Mouse (Mus musculus) limb, embryonic 13.5 days (tissue): ENCODE data around the gene Gja4. TPM values are rescaled to one million over a fixed set of nuclear protein-coding genes. Genes with fewer than 3 reads are reported as not detected.

Experiments used
- ATAC-seq: fragments of 200-750 bp; cut with Nextera tagmentation; 2 replicates; pipeline ENCODE4 v1.8.0; 2017; ENCODE audit warnings: low read depth, moderate number of reproducible peaks, moderate TSS enrichment; ENCODE audit not compliant: low FRiP score
- H3K27ac ChIP-seq: fragments of 300-500 bp; sonication (generic); 2 replicates; pipeline ENCODE4 v1.5.1; 2015; ENCODE audit warnings: inconsistent platforms, mild to moderate bottlenecking, moderate library complexity
- H3K27me3 ChIP-seq: fragments of 300-500 bp; sonication (generic); 2 replicates; pipeline ENCODE4 v1.6.1; 2015; ENCODE audit warnings: mild to moderate bottlenecking, inconsistent platforms
- H3K36me3 ChIP-seq: fragments of 300-500 bp; sonication (generic); 2 replicates; pipeline ENCODE4 v1.6.1; 2015; ENCODE audit warnings: inconsistent platforms, mild to moderate bottlenecking, moderate library complexity
- H3K4me1 ChIP-seq: fragments of 300-500 bp; sonication (generic); 2 replicates; pipeline ENCODE4 v1.6.1; 2015; ENCODE audit warnings: inconsistent platforms
- H3K4me2 ChIP-seq: fragments of 300-500 bp; sonication (generic); replicated peaks from 2 replicates; pipeline ENCODE4 v1.6.1; 2015; ENCODE audit warnings: inconsistent platforms, mild to moderate bottlenecking, moderate library complexity
- H3K4me3 ChIP-seq: fragments of 300-500 bp; sonication (generic); 2 replicates; pipeline ENCODE4 v1.5.1; 2015; ENCODE audit warnings: moderate library complexity, mild to moderate bottlenecking, inconsistent platforms
- H3K9ac ChIP-seq: fragments of 300-500 bp; sonication (generic); 2 replicates; pipeline ENCODE4 v1.6.1; 2015; ENCODE audit warnings: mild to moderate bottlenecking, inconsistent platforms
- H3K9me3 ChIP-seq: fragments of 300-500 bp; sonication (generic); 2 replicates; pipeline ENCODE4 v1.6.1; 2016; ENCODE audit warnings: inconsistent platforms
- WGBS: fragments of 180-500 bp; shearing (Covaris S2); methylation state at CpG from one replicate; pipeline ENCODE4 v1.1.7; 2015; 5-methylcytosine and 5-hydroxymethylcytosine counted together
- polyA plus RNA-seq: library from polyadenylated mRNA; unstranded; fragments of >200 nt; fragmentation: Nextera tagmentation; extraction: Ambion mirVana; gene quantifications from 2 replicates; pipeline ENCODE4 v1.2.1, GENCODE M21; 2015

The Gja4 gene
- polyA plus RNA-seq, 1 experiment from 2014 or later: 14.5 TPM

DNA sequence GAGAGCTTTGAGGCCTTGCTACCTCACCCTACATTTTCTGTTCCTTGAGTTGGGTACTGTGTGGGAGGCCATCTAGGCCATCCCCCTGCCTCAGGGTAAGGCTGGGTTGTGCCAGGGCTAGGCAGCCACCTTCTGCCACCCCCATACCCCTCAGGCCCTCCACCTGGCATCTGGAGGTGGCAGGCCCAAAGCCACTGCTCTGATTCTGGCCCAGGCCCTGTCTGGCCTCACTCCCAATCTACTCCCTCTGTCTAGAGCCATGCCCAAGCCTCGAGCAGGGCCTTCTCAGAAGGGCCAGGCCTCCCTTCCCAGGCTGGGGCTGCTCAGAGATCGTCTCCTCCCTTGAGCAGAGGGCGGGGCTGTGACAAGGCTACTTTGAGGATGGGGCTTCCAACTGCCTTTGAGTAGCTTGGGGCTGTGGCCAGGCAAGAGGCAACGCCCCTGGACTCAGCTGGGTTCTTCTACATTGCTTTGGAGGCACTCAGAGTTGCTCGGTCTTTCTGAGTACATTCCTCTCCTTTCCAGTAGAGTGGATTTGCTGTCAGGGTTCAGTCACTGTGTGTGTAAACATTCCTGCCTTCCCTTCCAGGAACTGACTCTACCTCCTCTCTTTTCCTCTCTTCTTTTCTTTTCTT, 21.1 kb upstream of the Gja4 start:
- WGBS: 20% methylated on average over 5 of the region's 5 CpGs
- Histone ChIP-seq H3K27me3 (peaks cover 43% of the 10 kb centered on the region), H3K4me3 (no peak overlapping the region), H3K36me3 (no peaks in the 10 kb centered on the region), H3K4me2 (no peak overlapping the region), H3K27ac (no peak overlapping the region), H3K4me1 (peaks cover 11% of the 10 kb centered on the region), H3K9me3 (no peaks in the 10 kb centered on the region), H3K9ac (no peak overlapping the region)
- no peak for ATAC-seq

DNA sequence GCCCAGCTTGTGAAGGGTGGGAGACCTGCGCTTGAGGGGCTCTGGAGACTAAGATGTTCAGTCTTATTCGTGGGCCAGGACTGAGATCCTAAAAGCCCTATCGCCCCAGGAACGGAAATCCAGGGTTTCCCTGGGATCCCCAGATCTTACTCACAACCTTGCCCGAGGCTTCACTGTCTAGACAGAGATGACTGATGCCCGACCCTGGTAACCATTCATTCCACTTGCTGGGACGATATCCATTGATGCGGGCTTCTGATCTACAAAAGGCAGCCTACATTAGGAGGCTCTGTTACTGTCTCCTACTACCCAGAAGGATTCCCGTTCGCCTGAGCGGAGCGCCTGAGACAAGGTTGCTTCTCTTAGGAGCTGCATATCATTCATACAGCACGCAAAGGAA, 17.3 kb upstream of the Gja4 start:
- WGBS: 19% methylated on average over 13 of the region's 13 CpGs
- H3K4me1 ChIP-seq: peaks cover 15% of the 10 kb centered on the region
- no peak overlapping the region for H3K27ac ChIP-seq
- no peak for ATAC-seq
- H3K4me2 ChIP-seq: peak overlapping the region; percentile 53; the same call in 1 of the 2 replicates
- H3K9me3 ChIP-seq: no peaks in the 10 kb centered on the region
- no peaks in the 10 kb centered on the region for H3K36me3 ChIP-seq
- peaks cover 78% of the 10 kb centered on the region for H3K27me3 ChIP-seq
- no peak overlapping the region for H3K9ac ChIP-seq
- H3K4me3 ChIP-seq: no peak overlapping the region

DNA sequence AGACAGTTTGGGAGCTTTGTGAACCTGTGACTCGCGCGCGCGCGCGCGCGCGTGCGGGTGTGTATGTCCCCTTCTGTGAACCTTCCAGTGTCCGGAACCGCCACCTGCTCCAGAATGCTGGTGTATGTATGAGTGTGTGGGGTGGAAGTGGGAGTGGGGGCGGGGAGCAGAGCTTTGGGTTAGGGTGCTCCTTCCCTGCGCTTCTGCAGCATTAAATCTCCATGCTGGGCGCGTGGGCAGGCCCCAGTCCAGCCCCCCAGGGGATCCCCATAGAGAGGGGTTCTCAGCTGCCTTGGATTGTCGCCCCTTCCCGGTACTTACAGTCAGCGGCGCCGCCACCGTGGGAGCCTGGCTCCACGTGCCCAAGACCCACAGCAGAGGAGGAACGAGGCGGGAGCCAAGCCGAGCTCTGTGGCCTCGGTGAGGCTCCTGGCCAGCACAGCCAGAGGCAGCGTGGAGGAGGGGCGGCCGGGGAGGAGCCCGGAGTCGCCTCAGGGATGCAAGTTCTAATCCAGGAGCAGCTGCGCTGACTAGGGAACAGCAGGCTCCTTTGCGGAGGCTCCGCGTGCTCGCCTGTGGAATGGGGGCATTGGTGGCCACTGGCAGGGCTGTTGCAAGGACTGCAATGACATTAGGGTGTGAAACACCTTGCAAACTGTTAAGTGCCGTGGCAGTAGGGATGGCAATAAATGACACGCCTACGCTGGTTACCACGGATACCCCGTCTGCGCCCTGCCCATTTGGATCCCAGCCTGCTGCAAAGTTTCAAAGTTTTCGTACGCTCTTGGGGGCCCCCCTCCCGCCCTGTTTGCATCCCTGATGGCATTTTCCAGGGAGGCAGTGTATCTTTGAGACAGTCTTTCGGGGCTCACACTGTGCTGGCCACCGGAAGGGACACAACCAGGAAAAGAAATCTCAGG, 16.6 kb upstream of the Gja4 start, which contains the start of gene Gjb3:
Gjb3 (minus strand) TSS at position 664 of the 920 bp plus-strand sequence.
- Histone ChIP-seq H3K36me3 (no peaks in the 10 kb centered on the region), H3K9me3 (no peaks in the 10 kb centered on the region), H3K9ac (peak within 1 kb of the TSS; percentile 40; the same call in 1 of the 2 replicates), H3K4me1 (peaks cover 15% of the 10 kb centered on the region), H3K4me2 (peak within 1 kb of the TSS; percentile 53), H3K4me3 (peak within 1 kb of the TSS; percentile 30), H3K27ac (no peak within 1 kb of the TSS), H3K27me3 (peaks cover 85% of the 10 kb centered on the region)
- ATAC-seq: no peak
- WGBS: 1% methylated on average over 46 of the region's 49 CpGs

DNA sequence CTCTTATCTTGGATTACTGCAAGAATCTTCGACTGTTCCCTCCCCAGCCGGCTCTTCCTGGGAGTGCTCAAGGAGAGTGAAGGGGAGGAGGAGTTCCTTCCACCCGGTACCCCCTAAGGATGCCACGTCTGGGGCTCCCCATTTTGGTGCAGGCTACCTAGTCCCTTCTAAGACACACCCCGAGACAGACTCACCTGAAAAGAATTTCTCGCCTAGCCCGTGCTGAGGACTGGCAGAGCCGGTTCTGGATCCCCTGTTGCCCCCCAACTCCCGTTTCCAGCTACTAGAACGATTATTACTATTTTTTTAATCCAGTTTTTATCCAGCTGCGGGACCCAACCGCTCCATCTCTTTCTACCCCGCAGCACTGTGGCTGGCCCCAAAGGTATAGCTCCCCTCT, 15.9 kb upstream of the Gja4 start:
- Histone ChIP-seq H3K4me1 (peaks cover 15% of the 10 kb centered on the region), H3K4me2 (peak overlapping the region; percentile 53), H3K4me3 (peak overlapping the region; percentile 30), H3K9me3 (no peaks in the 10 kb centered on the region), H3K27ac (no peak overlapping the region), H3K9ac (no peak overlapping the region), H3K27me3 (peaks cover 89% of the 10 kb centered on the region), H3K36me3 (no peaks in the 10 kb centered on the region)
- ATAC-seq: no peak
- WGBS: 2% methylated on average over 13 of the region's 13 CpGs

DNA sequence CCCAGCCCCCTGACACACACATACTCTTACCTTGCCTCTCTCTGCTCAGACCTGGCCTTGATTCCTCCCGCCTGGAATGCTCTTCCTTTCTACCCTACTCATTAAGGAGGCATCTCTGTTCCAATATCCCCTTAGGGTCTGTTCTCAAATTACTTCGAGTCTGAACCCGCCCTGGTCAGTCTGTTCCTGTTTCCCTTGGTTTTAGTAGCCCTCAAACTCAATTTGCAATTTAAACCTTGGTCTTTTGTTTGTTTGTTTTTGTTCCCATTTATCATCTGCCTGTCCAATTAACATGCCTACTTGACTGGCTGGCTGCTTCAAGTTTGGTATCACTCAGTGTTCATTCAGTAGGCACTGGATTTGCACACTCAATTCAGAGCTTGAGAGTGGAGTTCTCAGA, 15.2 kb upstream of the Gja4 start:
- Histone ChIP-seq H3K27ac (no peak overlapping the region), H3K9ac (no peak overlapping the region), H3K27me3 (peaks cover 85% of the 10 kb centered on the region), H3K4me2 (0 out of 2 replicates have a peak overlapping the region, but pooled peaks have one; percentile 53), H3K4me3 (no peak overlapping the region), H3K36me3 (no peaks in the 10 kb centered on the region), H3K4me1 (peaks cover 15% of the 10 kb centered on the region), H3K9me3 (no peaks in the 10 kb centered on the region)
- WGBS: under 1% methylated on average over 3 of the region's 3 CpGs
- no peak for ATAC-seq

DNA sequence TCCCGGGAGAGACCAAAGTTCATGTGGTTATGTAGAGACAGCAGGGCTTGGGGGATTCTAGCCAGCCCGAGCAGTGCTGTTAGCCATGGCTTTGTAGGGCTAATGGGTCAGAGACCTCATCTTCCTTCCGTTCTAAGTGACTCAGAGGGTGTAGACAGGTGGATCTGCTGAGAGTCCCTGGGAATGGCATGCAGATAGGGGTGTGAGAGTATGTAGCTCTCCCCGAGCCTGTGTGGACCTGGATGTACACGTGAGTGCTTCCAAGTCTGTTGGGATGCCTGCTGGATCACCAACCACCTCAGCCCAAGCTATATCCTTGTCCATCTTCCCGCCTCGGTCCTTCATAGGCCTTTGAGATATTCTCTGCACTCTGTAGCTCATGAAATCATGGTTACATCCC, 14.5 kb upstream of the Gja4 start:
- Histone ChIP-seq H3K4me2 (no peak overlapping the region), H3K4me1 (peaks cover 15% of the 10 kb centered on the region), H3K9me3 (no peaks in the 10 kb centered on the region), H3K4me3 (no peak overlapping the region), H3K27me3 (peaks cover 79% of the 10 kb centered on the region), H3K36me3 (no peaks in the 10 kb centered on the region), H3K27ac (no peak overlapping the region), H3K9ac (no peak overlapping the region)
- 57% methylated on average over 7 of the region's 7 CpGs for WGBS
- ATAC-seq: no peak

DNA sequence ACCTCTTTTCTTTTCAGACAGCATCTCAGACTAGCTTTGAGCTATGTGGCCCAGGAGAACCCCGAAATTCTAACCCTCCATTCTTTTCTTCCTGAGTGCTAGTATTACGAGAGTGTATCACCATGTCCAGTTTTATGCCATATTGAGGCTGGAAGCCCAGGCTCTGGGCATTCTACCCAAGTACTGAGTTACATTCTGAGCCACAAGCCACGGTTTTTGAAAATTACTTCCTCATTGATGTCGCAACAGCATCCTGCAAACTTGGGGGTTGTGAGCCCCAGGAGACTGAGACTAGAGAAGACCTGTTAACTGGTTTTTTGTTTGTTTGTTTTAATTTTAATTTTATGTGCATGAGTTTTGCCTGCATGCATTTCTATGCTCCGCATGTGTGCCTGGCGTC, 13.9 kb upstream of the Gja4 start:
- no peak overlapping the region for H3K4me3 ChIP-seq
- WGBS: 58% methylated on average over 6 of the region's 6 CpGs
- no peak for ATAC-seq
- no peaks in the 10 kb centered on the region for H3K36me3 ChIP-seq
- peaks cover 74% of the 10 kb centered on the region for H3K27me3 ChIP-seq
- peaks cover 15% of the 10 kb centered on the region for H3K4me1 ChIP-seq
- no peak overlapping the region for H3K27ac ChIP-seq
- no peak overlapping the region for H3K4me2 ChIP-seq
- no peaks in the 10 kb centered on the region for H3K9me3 ChIP-seq
- no peak overlapping the region for H3K9ac ChIP-seq

DNA sequence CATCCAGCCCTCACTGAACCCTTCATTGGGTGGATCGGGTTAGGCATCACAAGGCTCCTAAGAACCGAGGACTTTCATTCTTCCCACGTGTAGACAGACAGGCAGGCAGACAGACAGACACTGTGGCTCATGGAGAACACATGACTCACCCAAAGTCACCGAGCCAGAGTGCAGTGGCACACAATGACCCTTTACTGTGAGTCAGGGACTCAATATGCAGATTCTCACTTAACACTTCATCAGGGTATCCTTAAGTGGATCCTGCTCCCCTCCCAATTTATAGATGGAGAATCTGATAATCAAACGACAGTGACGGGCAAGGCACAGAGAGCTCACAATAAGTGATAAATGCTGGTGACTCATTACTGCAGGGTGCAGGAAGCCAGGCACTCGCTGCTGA, 13.4 kb upstream of the Gja4 start:
- peaks cover 69% of the 10 kb centered on the region for H3K27me3 ChIP-seq
- no peak overlapping the region for H3K4me2 ChIP-seq
- H3K36me3 ChIP-seq: no peaks in the 10 kb centered on the region
- no peaks in the 10 kb centered on the region for H3K9me3 ChIP-seq
- no peak overlapping the region for H3K27ac ChIP-seq
- peaks cover 15% of the 10 kb centered on the region for H3K4me1 ChIP-seq
- ATAC-seq: no peak
- WGBS: 58% methylated on average over 7 of the region's 7 CpGs
- no peak overlapping the region for H3K4me3 ChIP-seq
- H3K9ac ChIP-seq: no peak overlapping the region

DNA sequence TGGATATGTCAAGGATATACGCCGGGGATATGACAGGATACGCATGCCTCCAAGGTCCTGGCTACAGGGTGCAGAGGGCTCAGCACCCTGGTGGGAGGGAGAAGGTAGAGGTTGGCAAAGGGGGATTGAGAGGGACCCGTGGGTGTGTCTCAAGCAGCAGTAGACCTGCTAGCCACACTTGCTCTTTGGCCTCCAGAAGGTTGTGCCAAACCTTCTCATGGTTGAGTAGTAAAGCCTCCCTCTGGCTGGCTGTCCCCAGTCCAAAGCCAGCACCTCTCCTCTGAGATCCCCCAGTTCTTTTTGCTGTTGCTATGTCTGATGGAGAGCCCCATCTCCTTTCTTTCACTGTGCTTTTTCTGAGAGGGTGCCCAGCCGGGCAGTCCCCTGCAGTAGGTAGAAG, 11.4 kb upstream of the Gja4 start:
- Histone ChIP-seq H3K9me3 (no peaks in the 10 kb centered on the region), H3K27me3 (peaks cover 49% of the 10 kb centered on the region), H3K4me3 (no peak overlapping the region), H3K4me2 (no peak overlapping the region), H3K36me3 (no peaks in the 10 kb centered on the region), H3K4me1 (peaks cover 7% of the 10 kb centered on the region), H3K27ac (no peak overlapping the region), H3K9ac (no peak overlapping the region)
- no peak for ATAC-seq
- 87% methylated on average over 5 of the region's 5 CpGs for WGBS

DNA sequence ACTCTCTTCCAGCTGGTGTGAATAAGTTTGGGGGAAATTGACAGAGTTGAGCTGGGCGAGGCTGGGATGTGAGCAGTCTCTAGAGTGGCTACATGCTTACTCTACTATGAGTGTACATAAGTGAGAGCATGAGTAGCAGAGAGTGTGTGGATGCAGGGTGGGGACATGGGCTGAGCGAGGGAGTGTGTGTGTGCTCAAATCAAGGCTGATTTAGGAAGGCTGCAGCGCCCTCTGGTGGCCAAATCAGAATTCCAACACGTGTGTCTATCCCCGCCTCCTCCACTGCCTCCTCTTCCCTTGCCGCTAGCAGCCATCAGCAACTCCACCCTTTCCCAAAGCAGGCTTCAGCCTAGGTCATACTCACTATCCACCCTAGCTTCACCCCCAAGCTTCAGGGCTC, 10.9 kb upstream of the Gja4 start:
- Histone ChIP-seq H3K4me1 (peaks cover 2% of the 10 kb centered on the region; the same call in 1 of the 2 replicates), H3K9me3 (no peaks in the 10 kb centered on the region), H3K27ac (no peak overlapping the region), H3K27me3 (peaks cover 44% of the 10 kb centered on the region), H3K4me3 (no peak overlapping the region), H3K9ac (no peak overlapping the region), H3K4me2 (no peak overlapping the region), H3K36me3 (no peaks in the 10 kb centered on the region)
- peak; percentile 65; the same call in 1 of the 2 replicates for ATAC-seq
- WGBS: 10% methylated on average over 6 of the region's 6 CpGs

DNA sequence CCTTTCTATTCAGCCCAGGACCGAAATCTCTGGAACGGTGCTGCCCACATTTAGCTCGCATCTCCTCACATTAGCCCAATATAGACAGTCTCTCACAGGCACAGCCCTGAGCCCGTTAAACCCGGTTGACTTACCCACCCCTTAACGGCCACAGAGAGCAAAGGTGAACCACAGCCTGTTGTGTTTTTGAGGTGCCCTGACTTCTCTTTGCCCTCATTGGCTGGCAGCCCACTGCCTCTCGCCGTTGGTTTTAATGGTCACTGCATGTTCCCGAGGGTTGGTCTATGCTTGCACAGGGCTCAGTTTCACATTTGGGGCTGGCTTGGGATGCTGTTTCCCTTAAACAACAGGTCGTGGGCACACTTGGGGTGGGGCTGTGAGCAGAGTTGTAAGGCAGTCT, 10.5 kb upstream of the Gja4 start:
- Histone ChIP-seq H3K9me3 (no peaks in the 10 kb centered on the region), H3K9ac (no peak overlapping the region), H3K27ac (no peak overlapping the region), H3K27me3 (peaks cover 40% of the 10 kb centered on the region), H3K4me2 (no peak overlapping the region), H3K4me3 (no peak overlapping the region), H3K36me3 (no peaks in the 10 kb centered on the region), H3K4me1 (no peaks in the 10 kb centered on the region)
- 57% methylated on average over 10 of the region's 10 CpGs for WGBS
- ATAC-seq: peak; percentile 12; the same call in 1 of the 2 replicates

DNA sequence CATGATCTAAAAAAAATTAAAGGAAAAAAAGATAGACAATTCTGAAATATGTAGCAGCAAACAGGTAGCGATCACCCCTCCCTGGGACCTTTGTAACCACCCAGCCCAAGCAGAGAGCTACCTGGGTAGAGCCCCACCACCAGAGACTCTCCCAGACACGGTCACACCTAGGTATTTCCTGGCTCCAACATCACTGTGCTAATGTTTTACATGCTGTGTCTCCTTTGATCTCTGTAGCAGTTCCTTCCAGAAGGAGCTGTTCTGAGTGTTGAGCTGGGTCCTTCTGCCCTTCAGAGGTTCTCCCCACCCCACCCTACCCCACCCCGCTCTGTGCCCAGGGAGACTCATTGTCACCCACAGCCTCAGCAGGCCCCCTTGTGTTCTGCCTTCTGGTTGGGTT, 9.8 kb upstream of the Gja4 start:
- no peaks in the 10 kb centered on the region for H3K4me1 ChIP-seq
- 62% methylated on average over 3 of the region's 3 CpGs for WGBS
- no peaks in the 10 kb centered on the region for H3K36me3 ChIP-seq
- peaks cover 34% of the 10 kb centered on the region for H3K27me3 ChIP-seq
- no peaks in the 10 kb centered on the region for H3K9me3 ChIP-seq
- H3K9ac ChIP-seq: no peak overlapping the region
- no peak overlapping the region for H3K4me3 ChIP-seq
- H3K27ac ChIP-seq: no peak overlapping the region
- ATAC-seq: no peak
- no peak overlapping the region for H3K4me2 ChIP-seq
